Mouse (Mus musculus): ENCODE data around the gene Tac1.
"Not testable (repeated sequence)": the region's sequence is repeated elsewhere in the genome, so short reads cannot be mapped to it uniquely, and the experiment has no call there.

The Tac1 gene

DNA sequence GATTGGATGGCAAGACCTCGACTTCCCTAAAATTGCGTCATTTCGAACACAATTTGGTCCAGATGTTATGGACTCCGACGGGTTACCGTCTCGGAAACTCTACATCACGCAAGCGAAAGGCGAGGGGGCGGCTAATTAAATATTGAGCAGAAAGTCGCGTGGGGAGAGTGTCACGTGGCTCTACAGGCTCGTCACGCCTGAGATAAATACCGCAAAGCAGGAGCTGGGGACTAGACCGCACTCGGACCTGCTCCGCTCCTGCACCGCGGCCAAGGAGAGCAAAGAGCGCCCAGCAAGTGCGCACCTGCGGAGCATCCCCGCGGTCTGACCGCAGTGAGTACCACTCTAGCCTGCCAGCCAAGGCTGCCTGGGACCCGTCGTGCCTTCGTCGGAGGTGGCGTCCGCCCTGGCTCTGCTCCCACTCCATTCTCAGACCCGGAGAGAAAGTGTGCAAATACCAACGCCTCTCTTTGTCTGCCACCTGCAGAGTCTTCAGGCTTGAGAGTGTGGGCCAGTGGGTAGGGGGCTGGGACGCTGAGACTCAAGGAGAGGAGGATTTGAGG, at the start of gene Tac1:
Gene Tac1, plus strand, starts transcription at position 51 of the 563 bp plus-strand sequence.
- DNase-seq (ENCODE audit: low read depth) = no peak

DNA sequence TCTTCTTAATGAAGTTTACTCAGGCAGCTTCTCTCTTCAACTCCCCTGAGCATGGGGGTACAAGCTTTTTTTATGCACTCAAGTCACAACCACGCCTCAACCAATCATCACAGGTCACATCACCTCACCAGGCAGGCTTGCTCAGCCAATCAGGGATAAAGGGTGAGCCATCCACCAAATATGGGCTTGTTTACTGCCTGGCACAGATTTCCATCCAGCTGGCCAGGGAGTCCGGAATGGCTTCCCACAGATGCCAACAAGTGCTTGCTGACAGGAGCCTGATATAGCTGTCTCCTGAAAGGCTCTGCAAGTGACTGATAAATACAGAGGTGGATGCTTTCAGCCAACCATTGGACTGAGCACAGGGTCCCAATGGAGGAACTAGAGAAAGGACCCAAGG, 11.2 kb upstream of the Tac1 start:
- not testable (repeated sequence) for DNase-seq (ENCODE audit: low read depth)

DNA sequence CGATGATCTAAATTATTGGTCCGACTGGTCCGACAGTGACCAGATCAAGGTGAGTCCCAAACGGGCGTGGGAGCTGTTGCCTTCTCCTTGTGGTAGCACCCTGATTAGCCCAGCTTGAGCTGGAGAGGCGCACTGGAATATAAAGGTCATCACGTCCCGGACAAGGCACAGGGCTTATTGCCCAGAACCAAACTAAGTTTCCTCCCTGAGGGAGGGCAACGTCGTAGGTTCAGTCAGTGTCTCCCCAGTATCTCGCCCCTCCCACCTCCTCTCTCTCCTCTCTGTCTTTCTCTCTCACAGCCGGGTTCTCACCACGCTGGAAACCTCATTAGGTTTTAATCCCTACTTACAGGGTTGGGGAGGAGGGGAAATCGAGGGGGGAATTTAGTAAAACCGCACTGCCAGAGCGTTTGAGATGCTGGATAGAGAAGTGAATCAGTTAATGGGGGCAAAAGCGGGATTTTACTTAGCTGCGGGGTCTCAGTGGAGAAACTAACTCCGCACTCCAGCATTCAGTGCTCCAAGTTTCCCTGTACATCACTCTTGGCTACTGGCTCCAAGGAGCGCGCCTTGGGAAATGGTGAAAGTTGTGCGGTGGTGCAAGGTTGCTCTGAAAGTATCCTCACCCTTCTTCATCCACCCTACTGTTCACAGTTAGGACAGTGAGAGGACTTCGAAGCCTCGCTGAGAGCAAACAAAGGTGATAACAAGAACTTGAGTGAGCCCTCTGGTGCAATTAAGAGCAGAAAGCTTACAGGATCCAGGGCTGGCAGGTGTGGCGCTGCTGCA, 1.2 kb downstream of the Tac1 start:
- DNase-seq (ENCODE audit: low read depth) = no peak

DNA sequence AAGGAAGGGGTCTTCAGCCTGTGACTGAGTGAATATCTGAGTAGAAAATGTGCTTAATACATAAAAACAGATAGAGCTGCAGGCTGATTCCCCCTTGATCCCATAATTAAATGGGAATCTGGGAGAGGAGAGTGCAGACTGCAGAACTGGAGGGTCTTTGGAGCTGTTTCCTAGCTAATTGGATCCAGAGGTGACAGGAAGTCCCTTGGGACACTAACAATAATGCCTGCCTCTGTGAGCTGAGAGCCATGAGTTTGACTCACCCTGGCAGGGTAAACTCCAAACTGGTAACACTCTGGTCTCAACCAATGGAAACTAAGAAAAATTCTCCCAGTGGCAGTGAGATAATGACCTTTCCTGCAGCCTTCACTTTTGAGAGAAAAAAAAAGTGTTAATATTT, 3.5 kb downstream of the Tac1 start:
- no peak for DNase-seq (ENCODE audit: low read depth)

DNA sequence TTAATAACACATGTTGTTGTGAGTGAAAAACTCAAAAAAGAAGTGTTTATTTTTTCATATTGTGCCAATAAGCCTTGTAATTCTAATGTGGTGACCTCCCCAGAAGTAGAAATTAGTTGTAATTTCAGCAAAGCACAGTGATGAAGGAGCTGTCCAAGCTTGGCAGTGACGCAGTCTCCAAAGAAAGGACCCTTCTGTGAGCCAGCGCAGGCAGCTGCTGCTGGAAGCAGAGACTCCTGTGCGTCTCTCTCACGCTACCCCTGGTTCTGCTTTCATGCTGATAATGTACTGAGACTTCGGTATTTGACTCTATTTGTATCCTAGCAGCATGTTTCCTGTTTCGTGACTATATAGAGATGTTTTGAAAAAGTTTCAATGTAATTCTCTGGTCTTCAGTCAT, 7.8 kb downstream of the Tac1 start:
- no peak for DNase-seq (ENCODE audit: low read depth)

DNA sequence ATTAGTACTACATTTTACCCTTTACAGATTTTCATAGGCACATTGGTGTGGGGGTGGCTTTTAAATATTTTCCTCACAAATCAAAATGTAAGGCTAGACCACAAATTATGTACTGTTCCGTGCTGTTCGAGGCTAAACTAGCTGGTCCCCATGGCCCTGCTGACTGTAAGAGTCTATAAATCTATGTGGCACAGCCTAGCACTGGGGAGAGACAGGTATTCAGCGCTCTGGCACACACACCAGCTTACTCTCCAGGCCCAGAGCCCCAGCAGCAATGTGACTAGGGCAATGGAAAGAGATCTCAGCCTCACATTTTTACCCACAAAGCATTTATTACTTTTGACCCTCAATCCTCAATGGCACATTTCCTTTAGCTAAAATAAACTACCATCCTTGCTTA, 9.9 kb downstream of the Tac1 start:
- no peak for DNase-seq (ENCODE audit: low read depth)

DNA sequence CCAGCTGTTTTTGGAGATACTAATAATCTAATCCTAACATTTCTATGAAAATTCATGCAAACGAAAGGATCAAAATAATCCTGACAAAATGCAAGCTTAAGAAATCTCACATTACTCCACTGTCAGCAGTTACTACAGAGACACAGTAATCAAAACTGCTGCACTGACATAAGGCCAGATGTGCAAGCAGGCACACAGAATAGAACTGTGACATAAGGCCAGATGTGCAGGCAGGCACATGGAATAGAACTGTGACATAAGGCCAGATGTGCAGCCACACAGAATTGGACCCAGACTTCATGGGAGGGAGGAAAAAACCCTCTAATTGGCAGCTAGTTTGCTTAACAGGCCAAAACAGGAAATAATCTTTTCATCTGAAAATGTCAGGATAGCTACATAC, 16.5 kb downstream of the Tac1 start:
- no peak for DNase-seq (ENCODE audit: low read depth)

DNA sequence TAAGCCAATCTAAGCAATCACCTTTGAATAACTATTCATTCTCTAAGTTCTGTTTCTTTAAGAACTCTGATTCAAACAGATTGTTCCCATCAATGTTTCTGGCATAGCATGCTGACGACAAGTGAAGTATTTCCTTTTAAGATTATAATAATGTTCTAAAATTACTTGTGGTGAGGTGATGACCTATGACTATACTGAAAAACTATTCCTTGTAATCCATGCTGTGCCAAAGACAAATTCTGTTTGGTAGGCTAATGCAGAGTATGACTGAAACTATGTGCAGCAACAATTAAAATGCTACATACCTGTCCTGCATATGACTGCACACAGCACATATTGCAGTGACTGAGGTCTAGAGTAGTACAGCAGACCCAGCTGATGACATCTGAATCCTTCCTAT, 23.4 kb downstream of the Tac1 start:
- no peak for DNase-seq (ENCODE audit: low read depth)

DNA sequence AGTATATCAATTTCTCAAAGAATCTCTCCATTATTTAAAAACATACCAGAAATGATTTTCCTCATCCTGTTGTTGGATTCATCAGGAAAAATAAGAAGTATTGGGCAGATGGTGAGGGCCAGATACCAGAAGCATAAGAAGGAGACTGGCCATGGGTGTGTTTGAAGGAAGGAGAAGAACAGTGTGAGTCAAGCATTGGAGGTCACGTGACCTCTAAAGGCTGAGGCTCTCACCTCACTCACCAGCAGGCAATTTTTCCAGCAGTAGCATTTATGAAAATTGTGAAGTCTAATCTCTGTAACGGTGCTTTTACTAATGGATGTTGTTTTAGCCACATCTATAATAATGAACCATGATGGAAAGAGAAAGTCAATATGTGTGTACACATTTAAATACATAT, 39.8 kb downstream of the Tac1 start:
- DNase-seq (ENCODE audit: low read depth) = no peak

DNA sequence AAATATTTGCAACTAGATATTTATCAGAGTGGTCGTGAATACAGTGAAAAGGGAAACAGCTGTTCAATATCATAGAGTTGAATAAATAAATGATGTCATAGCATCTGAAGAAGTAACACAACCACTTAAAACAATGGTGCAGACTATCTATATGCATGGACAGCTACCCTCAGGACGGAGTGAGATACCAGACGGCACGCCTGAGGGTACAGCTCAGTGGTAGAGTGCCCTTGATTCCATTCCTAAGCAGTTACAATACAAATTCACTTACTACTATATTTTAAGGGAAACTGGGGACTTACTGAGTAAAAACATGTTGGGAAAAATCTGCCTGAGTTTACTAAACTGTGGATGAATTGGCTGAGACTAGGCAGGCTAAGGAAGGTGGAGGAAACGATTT, 43.7 kb downstream of the Tac1 start:
- no peak for DNase-seq (ENCODE audit: low read depth)

DNA sequence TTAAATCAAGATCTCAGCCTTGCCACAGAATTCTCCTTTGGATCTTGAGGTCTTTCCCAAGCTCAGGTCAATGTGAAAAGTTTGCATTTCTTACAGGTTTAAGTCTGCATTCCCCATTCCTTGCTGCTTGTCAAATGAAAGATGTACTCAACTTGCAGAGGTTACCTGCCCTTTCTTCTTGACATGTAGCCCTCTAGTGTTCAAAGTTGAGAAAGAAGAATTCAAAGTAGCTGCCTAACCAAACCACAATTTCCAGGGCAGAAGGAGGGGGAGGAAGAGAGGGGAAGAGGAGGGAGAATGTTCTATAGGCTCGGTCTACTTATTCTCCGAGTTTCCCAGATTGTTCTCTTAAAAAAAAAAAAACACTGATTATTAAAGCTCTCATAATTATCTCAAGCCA, 45.5 kb downstream of the Tac1 start:
- no peak for DNase-seq (ENCODE audit: low read depth)

DNA sequence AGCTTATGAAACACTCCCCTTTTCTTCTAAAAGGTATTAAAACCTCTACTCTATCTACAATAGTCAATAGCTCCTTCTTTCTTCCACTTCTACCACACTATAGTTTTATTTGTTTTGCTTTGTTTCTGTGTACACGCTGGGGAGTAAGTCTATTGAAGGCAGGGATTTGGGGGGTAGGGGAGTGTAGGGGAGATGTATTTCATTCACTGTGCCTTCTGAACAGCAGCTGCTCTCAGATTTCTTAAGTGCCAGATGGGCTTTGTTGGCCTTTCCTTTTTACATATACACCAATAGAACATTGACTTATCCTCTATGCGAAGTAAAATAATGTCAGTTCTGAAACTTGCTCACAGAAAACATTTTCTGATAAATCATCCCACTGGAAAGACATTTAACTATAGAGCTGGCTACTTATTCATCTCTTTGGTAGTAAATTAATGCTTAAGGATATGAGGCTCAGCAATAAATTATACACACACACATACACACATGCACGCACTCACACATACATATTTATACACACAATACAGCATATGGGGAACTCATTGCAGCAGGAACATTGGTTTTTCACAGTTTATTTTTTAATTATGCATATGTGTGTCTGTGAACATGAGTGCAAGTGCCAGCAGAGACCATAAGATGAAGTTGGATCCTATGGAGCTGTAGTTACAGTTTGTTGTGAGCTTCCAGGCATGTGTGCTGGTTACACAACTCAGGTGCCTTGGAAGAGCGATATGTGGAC, 46.8 kb downstream of the Tac1 start:
- DNase-seq (ENCODE audit: low read depth) = no peak

DNA sequence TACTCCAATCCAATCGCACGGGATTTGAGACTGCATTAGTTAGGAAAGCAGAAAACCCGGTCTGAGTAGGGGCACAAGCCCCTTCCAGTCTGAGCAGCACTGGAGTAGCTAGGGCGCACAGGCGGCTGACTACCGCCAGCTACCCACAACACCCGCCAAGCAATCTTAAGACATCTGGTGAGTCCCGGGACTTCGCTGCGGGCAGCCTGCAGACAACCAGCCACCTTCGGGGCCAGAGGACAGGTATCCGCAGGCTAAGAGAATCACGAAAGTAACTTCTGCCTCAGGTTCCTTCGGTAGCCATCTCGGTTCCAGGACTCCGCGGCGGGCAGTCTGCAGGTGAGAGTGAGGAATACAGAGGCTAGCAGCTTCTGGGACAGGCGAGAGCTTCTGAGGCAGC, 59.0 kb downstream of the Tac1 start:
- not testable (repeated sequence) for DNase-seq (ENCODE audit: low read depth)
